Mouse (Mus musculus) erythroblast, embryonic 14.5 days (primary cell): ENCODE measurements around the gene Rabif. TPM values are rescaled to one million over a fixed set of nuclear protein-coding genes. Genes with fewer than 3 reads are reported as not detected.
"Not testable (repeated sequence)": the region's sequence is repeated elsewhere in the genome, so short reads cannot be mapped to it uniquely, and the experiment has no call there.

Experiments
- H3K27me3 ChIP-seq: 2 replicates; pipeline ENCODE4 v1.6.1; 2012; ENCODE audit warnings: inconsistent platforms; ENCODE audit not compliant: control insufficient read depth
- H3K36me3 ChIP-seq: 2 replicates; pipeline ENCODE4 v1.6.1; 2012; ENCODE audit warnings: mild to moderate bottlenecking, inconsistent platforms; ENCODE audit not compliant: control insufficient read depth
- H3K4me1 ChIP-seq: 2 replicates; pipeline ENCODE4 v1.6.1; 2012; ENCODE audit warnings: inconsistent platforms; ENCODE audit not compliant: control insufficient read depth
- H3K4me3 ChIP-seq: replicated peaks from 2 replicates; pipeline ENCODE3; 2012; ENCODE audit warnings: moderate library complexity, mild to moderate bottlenecking, inconsistent platforms
- H3K9me3 ChIP-seq: 2 replicates; pipeline ENCODE4 v1.6.1; 2012; ENCODE audit warnings: low read length, inconsistent platforms, mixed read lengths; ENCODE audit not compliant: control insufficient read depth
- GATA1 ChIP-seq: IDR thresholded peaks from 2 replicates; pipeline ENCODE4 v1.6.1; 2012; ENCODE audit warnings: low read length, inconsistent platforms, mixed read lengths
- TAL1 ChIP-seq: IDR thresholded peaks from 3 replicates; pipeline ENCODE4 v1.6.1; 2012; ENCODE audit warnings: low read length, inconsistent platforms, mixed read lengths
- polyA plus RNA-seq: library from polyadenylated mRNA; stranded (reverse); fragments of >175 nt; gene quantifications from 2 replicates; pipeline ENCODE4 v1.2.3, GENCODE M21; 2012

Rabif gene
- polyA plus RNA-seq, 1 experiment: 0.37 TPM

DNA sequence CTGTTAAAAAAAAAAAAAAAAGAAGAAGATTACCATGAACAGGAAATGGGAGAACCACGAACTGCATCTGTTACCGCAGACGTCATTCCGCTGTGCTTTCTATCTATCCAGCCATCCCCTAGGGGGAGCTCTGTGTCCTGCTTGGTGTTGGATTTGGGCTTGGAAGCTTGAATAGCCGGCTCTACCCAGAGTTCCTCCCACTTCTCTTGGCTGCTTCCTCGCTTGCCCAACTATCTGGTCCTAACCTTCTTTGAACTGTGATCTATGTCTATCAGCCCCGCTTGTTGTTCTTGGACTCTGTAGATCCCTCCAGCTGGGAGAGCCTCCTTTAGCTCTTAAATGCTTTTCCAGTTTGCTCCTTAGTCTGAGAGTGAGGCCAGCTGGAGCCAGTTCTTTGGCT, 24.2 kb downstream of the Rabif start:
- Histone ChIP-seq H3K4me3 (no peak overlapping the region), H3K27me3 (peaks cover 18% of the 10 kb centered on the region), H3K36me3 (no peaks in the 10 kb centered on the region), H3K4me1 (peaks cover 28% of the 10 kb centered on the region), H3K9me3 (no peaks in the 10 kb centered on the region)
- no peak for TF ChIP-seq GATA1

DNA sequence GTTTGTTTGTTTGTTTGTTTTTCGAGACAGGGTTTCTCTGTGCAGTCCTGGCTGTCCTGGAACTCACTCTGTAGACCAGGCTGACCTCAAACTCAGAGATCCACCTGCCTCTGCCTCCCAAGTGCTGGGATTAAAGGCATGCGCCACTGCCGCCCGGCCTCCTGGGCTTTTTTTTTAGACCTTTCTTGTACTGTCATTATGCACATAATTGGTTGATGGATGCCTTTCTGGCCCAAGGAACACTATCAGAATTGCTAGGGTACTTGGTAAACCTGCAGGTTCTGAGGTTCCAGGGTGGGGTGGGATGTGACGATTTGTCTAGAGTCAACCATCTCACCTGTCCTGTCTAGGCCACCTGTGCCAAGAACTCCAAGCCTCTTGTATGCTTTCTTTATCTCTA, 24.8 kb downstream of the Rabif start:
- peaks cover 29% of the 10 kb centered on the region for H3K4me1 ChIP-seq
- not testable (repeated sequence) for H3K4me3 ChIP-seq, H3K36me3 ChIP-seq, H3K9me3 ChIP-seq
- peaks cover 13% of the 10 kb centered on the region for H3K27me3 ChIP-seq

- TF ChIP-seq GATA1 (no peak), TAL1 (no peak)
- Histone ChIP-seq H3K4me1 (peaks cover 33% of the 10 kb centered on the region), H3K27me3 (peaks cover 4% of the 10 kb centered on the region), H3K36me3 (no peaks in the 10 kb centered on the region), H3K9me3 (no peaks in the 10 kb centered on the region), H3K4me3 (no peak overlapping the region)
Measured at GRCm38 (mm10) chr1:134520001-134520721, 25.7 kb downstream of the Rabif start.

- peaks cover 4% of the 10 kb centered on the region for H3K27me3 ChIP-seq
- TF ChIP-seq TAL1: no peak
- TF ChIP-seq GATA1: no peak
- H3K4me3 ChIP-seq: no peak overlapping the region
- peaks cover 5% of the 10 kb centered on the region; the same call in 1 of the 2 replicates for H3K9me3 ChIP-seq
- peaks cover 6% of the 10 kb centered on the region; the same call in 1 of the 2 replicates for H3K36me3 ChIP-seq
- peaks cover 43% of the 10 kb centered on the region for H3K4me1 ChIP-seq
Measured at GRCm38 (mm10) chr1:134521163-134521562, 26.7 kb downstream of the Rabif start.

DNA sequence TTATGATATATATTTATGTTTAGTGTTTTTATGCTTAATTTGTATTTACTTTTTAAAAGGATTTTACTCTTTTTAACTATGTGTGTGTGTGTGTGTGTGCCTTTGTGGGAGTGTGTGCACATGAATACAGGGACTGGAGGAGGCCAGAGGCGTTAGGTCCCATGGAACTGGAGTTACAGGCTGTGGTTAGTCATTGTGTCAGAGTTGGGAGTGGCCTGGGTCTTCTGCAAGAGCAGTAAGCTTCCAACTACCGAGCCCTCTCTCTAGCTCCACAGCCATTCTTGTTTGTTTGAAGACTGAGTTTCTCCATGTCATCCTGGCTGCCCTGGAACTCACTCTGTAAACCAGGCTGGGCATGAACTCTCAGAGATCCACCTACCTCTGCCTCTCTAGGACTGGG, 27.9 kb downstream of the Rabif start:
- TF ChIP-seq TAL1 (no peak), GATA1 (no peak)
- Histone ChIP-seq H3K9me3 (peaks cover 5% of the 10 kb centered on the region; the same call in 1 of the 2 replicates), H3K4me1 (peaks cover 54% of the 10 kb centered on the region), H3K36me3 (peaks cover 6% of the 10 kb centered on the region; the same call in 1 of the 2 replicates), H3K27me3 (no peaks in the 10 kb centered on the region), H3K4me3 (no peak overlapping the region)

GRCm38 (mm10) chr1:134524424-134524823, 30.0 kb downstream of the Rabif start:
- no peak for TF ChIP-seq TAL1
- H3K4me3 ChIP-seq: no peak overlapping the region
- H3K9me3 ChIP-seq: peaks cover 5% of the 10 kb centered on the region; the same call in 1 of the 2 replicates
- peaks cover 58% of the 10 kb centered on the region for H3K4me1 ChIP-seq
- no peaks in the 10 kb centered on the region for H3K27me3 ChIP-seq
- H3K36me3 ChIP-seq: peaks cover 6% of the 10 kb centered on the region; the same call in 1 of the 2 replicates

DNA sequence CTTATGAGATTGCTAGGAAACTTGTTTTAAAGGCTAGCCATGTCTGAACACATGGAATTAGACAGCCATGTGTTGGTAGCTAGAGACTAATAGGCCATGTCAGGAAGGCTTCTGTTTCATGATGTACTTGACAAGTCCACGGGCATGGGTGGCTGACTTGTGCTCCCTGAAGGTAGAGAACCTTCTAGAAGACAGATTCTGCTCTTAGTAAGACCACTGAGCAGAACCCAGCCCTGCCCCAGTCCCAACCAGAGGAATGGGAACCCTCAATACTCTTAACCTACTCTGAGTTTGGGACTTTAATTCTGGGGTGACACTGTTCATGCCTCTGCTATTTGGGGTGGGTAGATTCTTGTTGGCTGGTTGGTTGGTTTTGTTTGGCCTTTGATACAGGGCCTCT, 30.6 kb downstream of the Rabif start:
- peaks cover 5% of the 10 kb centered on the region; the same call in 1 of the 2 replicates for H3K9me3 ChIP-seq
- TF ChIP-seq GATA1 (no peak), TAL1 (no peak)
- peaks cover 6% of the 10 kb centered on the region; the same call in 1 of the 2 replicates for H3K36me3 ChIP-seq
- H3K4me1 ChIP-seq: peaks cover 58% of the 10 kb centered on the region
- H3K4me3 ChIP-seq: no peak overlapping the region
- H3K27me3 ChIP-seq: no peaks in the 10 kb centered on the region

GRCm38 (mm10) chr1:134526752-134527151, 32.3 kb downstream of the Rabif start:
- Histone ChIP-seq H3K9me3 (peaks cover 5% of the 10 kb centered on the region; the same call in 1 of the 2 replicates), H3K27me3 (no peaks in the 10 kb centered on the region), H3K4me1 (peaks cover 52% of the 10 kb centered on the region), H3K4me3 (peak overlapping the region; percentile 52), H3K36me3 (peaks cover 6% of the 10 kb centered on the region; the same call in 1 of the 2 replicates)
- TF ChIP-seq TAL1 (peak; percentile 90), GATA1 (peak; percentile 92)

DNA sequence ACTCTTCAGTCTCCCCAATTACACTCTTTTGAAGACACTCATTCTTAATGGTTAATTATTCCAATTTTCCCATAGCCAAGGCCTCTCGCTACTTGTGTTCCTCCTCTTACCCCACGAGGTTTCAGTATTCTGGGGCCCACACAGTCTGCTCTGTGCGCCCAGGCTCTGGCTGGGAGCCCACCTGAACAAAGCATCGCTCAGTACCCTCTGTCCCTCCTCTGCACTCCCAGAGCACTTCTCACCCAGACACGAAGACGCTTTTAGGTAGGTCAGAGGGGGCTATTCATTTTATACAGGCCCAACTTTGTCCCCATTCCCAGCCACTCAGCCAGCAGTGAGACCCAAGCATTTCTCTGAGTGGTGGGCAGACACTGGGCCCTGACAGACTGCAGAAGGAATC, 36.2 kb downstream of the Rabif start:
- Histone ChIP-seq H3K36me3 (peaks cover 5% of the 10 kb centered on the region; the same call in 1 of the 2 replicates), H3K4me1 (peaks cover 44% of the 10 kb centered on the region), H3K4me3 (no peak overlapping the region), H3K27me3 (no peaks in the 10 kb centered on the region), H3K9me3 (peaks cover 4% of the 10 kb centered on the region; the same call in 1 of the 2 replicates)
- no peak for TF ChIP-seq TAL1
- TF ChIP-seq GATA1: no peak

DNA sequence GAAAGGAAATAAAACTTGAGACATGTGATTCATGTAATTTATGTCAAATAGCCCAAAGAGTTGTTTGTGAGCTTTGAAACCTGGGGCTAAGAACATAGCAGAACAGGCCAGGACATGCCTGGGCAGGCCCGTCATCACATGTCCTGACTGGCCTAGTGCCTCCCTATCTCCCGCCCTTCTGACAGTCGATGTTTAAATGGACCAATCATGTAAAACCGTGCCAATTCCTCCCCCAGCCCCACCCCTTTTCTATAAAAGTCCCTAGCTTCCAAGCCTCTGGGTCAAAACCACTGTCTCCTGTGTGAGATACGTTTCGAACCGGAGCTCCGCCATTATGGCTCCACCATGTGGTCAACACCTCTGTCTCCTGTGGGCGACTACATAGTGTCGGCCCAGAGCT, 39.3 kb downstream of the Rabif start:
- peaks cover 21% of the 10 kb centered on the region for H3K4me1 ChIP-seq
- H3K27me3 ChIP-seq, H3K36me3 ChIP-seq, H3K4me3 ChIP-seq, H3K9me3 ChIP-seq: not testable (repeated sequence)
